Mouse (Mus musculus) intestine, embryonic 15.5 days (tissue): ENCODE results near the gene Mapk1ip1l. TPM values are rescaled to one million over a fixed set of nuclear protein-coding genes. Genes with fewer than 3 reads are reported as not detected.

Experiments
- ATAC-seq: fragments of 200-750 bp; cut with Nextera tagmentation; 2 replicates; pipeline ENCODE4 v1.8.0; 2017; ENCODE audit warnings: moderate TSS enrichment, moderate library complexity
- H3K27ac ChIP-seq: fragments of 300-500 bp; sonication (generic); 2 replicates; pipeline ENCODE4 v1.5.1; 2015; ENCODE audit warnings: mild to moderate bottlenecking, inconsistent platforms
- H3K27me3 ChIP-seq: fragments of 300-500 bp; sonication (generic); replicated peaks from 2 replicates; pipeline ENCODE4 v1.6.1; 2015; ENCODE audit warnings: inconsistent platforms
- H3K36me3 ChIP-seq: fragments of 300-500 bp; sonication (generic); 2 replicates; pipeline ENCODE4 v1.6.1; 2015; ENCODE audit warnings: inconsistent platforms
- H3K4me1 ChIP-seq: fragments of 300-500 bp; sonication (generic); replicated peaks from 2 replicates; pipeline ENCODE4 v1.6.1; 2015; ENCODE audit warnings: inconsistent platforms
- H3K4me2 ChIP-seq: fragments of 300-500 bp; sonication (generic); replicated peaks from 2 replicates; pipeline ENCODE4 v1.6.1; 2015; ENCODE audit warnings: mild to moderate bottlenecking, inconsistent platforms
- H3K4me3 ChIP-seq: fragments of 300-500 bp; sonication (generic); replicated peaks from 2 replicates; pipeline ENCODE4 v1.5.1; 2015; ENCODE audit warnings: inconsistent platforms
- H3K9ac ChIP-seq: fragments of 300-500 bp; sonication (generic); 2 replicates; pipeline ENCODE4 v1.6.1; 2015; ENCODE audit warnings: inconsistent platforms
- H3K9me3 ChIP-seq: fragments of 300-500 bp; sonication (generic); 2 replicates; pipeline ENCODE4 v1.6.1; 2016; ENCODE audit warnings: inconsistent platforms
- WGBS: fragments of 180-500 bp; shearing (Covaris S2); methylation state at CpG from one replicate; pipeline ENCODE4 v1.1.7; 2015; 5-methylcytosine and 5-hydroxymethylcytosine counted together
- polyA plus RNA-seq: library from polyadenylated mRNA; unstranded; fragments of >200 nt; fragmentation: Nextera tagmentation; extraction: Ambion mirVana; gene quantifications from 2 replicates; pipeline ENCODE4 v1.2.1, GENCODE M21; 2015

Gene Mapk1ip1l
- polyA plus RNA-seq, 1 experiment from 2014 or later = 63.4 TPM

DNA sequence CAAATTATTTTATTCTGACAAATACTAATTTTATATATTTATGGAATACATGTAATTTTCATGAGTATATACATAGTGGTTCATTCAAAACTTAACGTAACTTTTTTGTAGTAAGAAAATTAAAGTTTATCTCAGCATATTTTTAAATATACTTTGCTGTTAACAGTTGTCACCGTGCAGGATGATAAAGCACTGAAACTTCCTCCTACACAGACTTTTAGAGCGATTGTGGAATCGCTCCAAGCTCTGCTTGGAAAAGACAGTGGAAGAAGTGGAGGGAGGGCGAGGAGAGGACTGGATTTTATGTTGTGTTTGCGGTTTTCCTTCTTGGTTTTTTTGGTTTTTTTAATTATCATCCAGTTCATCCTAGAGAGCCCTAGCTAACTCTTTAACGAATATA lies 14.5 kb upstream of the Mapk1ip1l start:
- Histone ChIP-seq H3K4me2 (no peak overlapping the region), H3K27ac (no peak overlapping the region), H3K36me3 (no peaks in the 10 kb centered on the region), H3K9ac (no peak overlapping the region), H3K9me3 (no peaks in the 10 kb centered on the region), H3K4me1 (0 out of 2 replicates have a peak, but pooled peaks cover 4% of the 10 kb centered on the region), H3K4me3 (no peak overlapping the region), H3K27me3 (no peaks in the 10 kb centered on the region)
- ATAC-seq = no peak
- WGBS = 61% methylated on average over 7 of the region's 7 CpGs

DNA sequence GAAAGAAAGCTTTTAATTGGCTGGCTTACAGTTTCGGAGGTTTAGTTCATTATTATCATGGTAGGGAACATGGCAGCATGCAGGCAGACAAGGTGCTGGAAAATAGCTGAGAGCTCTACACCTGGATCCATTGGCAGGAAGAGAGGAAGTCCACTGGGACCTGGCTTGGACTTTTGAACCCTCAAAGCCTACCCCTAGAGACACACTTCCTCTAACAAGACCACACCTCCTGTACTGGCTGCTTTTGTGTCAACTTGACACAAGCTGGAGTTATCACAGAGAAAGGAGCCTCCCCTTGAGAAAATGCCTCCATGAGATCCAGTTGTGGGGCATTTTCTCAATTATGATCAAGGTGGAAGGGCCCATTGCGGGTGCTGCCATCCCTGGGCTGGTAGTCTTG lies 12.8 kb upstream of the Mapk1ip1l start:
- H3K9me3 ChIP-seq = no peaks in the 10 kb centered on the region
- no peak overlapping the region for H3K4me2 ChIP-seq
- H3K4me3 ChIP-seq = no peak overlapping the region
- peaks cover 7% of the 10 kb centered on the region; the same call in 1 of the 2 replicates for H3K36me3 ChIP-seq
- H3K27me3 ChIP-seq = no peaks in the 10 kb centered on the region
- H3K27ac ChIP-seq = no peak overlapping the region
- WGBS = 91% methylated on average over 2 of the region's 2 CpGs
- 0 out of 2 replicates have a peak, but pooled peaks cover 4% of the 10 kb centered on the region for H3K4me1 ChIP-seq
- peak; percentile 83 for ATAC-seq
- no peak overlapping the region for H3K9ac ChIP-seq

DNA sequence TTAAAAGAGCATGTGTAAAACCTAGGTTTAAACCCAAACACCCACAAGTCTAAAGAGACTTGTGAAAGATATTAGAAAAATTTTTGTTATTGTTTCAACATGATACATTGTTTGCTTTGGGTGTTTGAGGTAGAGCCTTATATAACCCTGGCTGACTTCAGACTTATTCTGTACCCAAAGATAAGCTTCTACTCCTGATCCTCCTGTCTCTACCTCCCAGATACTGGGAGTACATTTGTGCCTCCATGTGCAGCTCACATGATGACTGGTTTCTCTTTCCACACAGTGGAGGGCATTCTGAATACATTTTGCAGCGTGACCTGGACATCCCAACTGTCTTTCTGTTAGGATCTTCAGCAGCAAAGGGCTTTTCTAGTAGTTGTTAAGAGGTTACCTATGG lies 11.9 kb upstream of the Mapk1ip1l start:
- Histone ChIP-seq H3K4me2 (no peak overlapping the region), H3K27ac (no peak overlapping the region), H3K4me3 (no peak overlapping the region), H3K36me3 (peaks cover 11% of the 10 kb centered on the region; the same call in 1 of the 2 replicates), H3K9me3 (no peaks in the 10 kb centered on the region), H3K27me3 (no peaks in the 10 kb centered on the region), H3K4me1 (0 out of 2 replicates have a peak, but pooled peaks cover 4% of the 10 kb centered on the region), H3K9ac (no peak overlapping the region)
- 76% methylated on average over 1 of the region's 1 CpGs for WGBS
- no peak for ATAC-seq

DNA sequence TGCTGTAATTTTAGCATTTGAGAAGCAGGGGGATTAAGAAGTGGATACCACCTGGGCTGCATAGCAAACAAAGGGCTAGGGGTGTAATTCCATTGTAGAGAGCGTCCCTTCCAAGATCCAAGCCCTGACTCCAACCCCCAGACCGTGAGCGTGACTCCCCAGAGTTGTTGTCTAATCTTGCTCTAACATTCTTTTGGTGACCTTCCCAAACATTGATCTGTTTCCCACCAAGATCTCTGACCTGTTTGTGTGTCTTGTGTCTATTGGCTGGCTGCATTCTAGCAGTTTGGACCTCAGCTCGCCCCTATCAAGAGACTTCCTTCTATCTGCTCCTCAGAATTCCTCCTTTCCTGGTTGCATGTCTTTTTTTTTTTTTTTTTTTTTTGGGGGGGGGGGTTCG lies 11.0 kb upstream of the Mapk1ip1l start:
- 0 out of 2 replicates have a peak, but pooled peaks cover 4% of the 10 kb centered on the region for H3K4me1 ChIP-seq
- H3K27me3 ChIP-seq = no peaks in the 10 kb centered on the region
- WGBS = 82% methylated on average over 5 of the region's 5 CpGs
- peaks cover 11% of the 10 kb centered on the region; the same call in 1 of the 2 replicates for H3K36me3 ChIP-seq
- H3K9ac ChIP-seq = no peak overlapping the region
- no peak for ATAC-seq
- no peak overlapping the region for H3K4me2 ChIP-seq
- no peak overlapping the region for H3K4me3 ChIP-seq
- H3K9me3 ChIP-seq = no peaks in the 10 kb centered on the region
- no peak overlapping the region for H3K27ac ChIP-seq

DNA sequence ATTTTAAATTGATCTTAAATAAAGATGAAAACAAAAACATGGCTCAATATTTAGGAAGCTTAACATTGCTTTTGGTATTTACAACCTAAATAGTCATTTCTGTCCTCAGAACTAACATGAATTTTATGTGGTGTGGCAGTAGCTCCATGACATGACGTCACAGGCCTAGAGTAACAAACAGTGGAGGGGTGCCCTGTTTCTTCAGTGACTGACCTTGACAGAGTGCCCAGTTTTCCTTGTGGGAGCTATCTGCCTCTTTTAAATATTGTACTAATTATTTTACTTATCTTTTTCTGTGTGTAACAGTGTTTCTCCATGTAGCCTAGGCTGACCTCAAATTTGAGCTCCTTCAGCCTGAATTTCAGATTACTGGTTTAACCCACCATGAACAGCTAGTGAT lies 6.3 kb upstream of the Mapk1ip1l start:
- H3K4me3 ChIP-seq = no peak overlapping the region
- WGBS = 83% methylated on average over 1 of the region's 1 CpGs
- no peak overlapping the region for H3K27ac ChIP-seq
- no peak overlapping the region for H3K4me2 ChIP-seq
- no peak for ATAC-seq
- no peak overlapping the region for H3K9ac ChIP-seq
- H3K4me1 ChIP-seq = no peaks in the 10 kb centered on the region
- peaks cover 11% of the 10 kb centered on the region; the same call in 1 of the 2 replicates for H3K36me3 ChIP-seq
- no peaks in the 10 kb centered on the region for H3K27me3 ChIP-seq
- H3K9me3 ChIP-seq = no peaks in the 10 kb centered on the region

DNA sequence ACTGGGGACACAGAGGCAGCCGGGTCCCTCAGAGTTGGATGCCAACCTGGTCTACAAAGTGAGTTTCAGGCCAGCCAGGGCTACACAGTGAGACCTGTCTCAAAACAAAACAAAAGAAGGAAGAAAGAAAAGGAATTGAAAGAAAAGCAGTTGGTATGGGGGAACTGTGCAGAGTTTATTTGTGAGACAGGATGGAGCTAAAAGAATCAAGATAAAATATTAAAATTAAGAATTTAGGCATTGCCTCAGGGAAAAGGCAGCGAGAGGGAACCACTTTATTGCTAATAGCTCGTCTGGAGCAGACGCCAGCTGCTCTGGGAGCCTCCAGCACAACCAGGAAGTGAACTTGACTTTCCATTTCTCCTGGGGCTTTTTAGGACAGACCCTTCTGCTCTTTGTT lies 3.9 kb upstream of the Mapk1ip1l start:
- ATAC-seq = no peak
- Histone ChIP-seq H3K27me3 (no peaks in the 10 kb centered on the region), H3K9ac (no peak overlapping the region), H3K4me1 (no peaks in the 10 kb centered on the region), H3K36me3 (peaks cover 11% of the 10 kb centered on the region; the same call in 1 of the 2 replicates), H3K4me2 (no peak overlapping the region), H3K4me3 (no peak overlapping the region), H3K27ac (no peak overlapping the region), H3K9me3 (no peaks in the 10 kb centered on the region)
- 35% methylated on average over 4 of the region's 4 CpGs for WGBS

DNA sequence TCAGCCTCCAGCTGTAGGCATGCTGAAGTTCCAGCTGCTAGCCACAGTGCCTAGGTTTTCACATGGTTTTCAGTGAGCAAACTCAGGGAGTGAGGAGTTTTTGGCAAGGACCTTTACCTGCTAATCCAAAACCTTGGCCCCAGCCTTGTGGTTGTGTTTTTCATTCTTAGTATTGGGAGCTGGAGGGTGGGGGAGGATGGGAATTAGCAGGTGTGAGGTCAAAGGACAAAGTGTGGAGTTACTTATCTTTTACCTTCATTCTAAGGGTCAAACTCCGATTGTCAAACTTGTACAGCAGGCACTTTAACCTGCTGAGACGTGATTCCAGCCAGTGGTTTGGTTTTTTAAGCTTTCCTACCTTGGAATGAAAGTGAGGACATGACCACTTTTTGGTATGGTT lies 1.8 kb upstream of the Mapk1ip1l start:
- peak overlapping the region; percentile 3; the same call in 1 of the 2 replicates for H3K27ac ChIP-seq
- H3K4me1 ChIP-seq = peaks cover 9% of the 10 kb centered on the region; the same call in 1 of the 2 replicates
- H3K9ac ChIP-seq = no peak overlapping the region
- ATAC-seq = peak; percentile 70
- no peaks in the 10 kb centered on the region for H3K36me3 ChIP-seq
- H3K27me3 ChIP-seq = no peaks in the 10 kb centered on the region
- no peak overlapping the region for H3K4me3 ChIP-seq
- 52% methylated on average over 2 of the region's 2 CpGs for WGBS
- no peaks in the 10 kb centered on the region for H3K9me3 ChIP-seq
- 0 out of 2 replicates have a peak overlapping the region, but pooled peaks have one; percentile 9 for H3K4me2 ChIP-seq

DNA sequence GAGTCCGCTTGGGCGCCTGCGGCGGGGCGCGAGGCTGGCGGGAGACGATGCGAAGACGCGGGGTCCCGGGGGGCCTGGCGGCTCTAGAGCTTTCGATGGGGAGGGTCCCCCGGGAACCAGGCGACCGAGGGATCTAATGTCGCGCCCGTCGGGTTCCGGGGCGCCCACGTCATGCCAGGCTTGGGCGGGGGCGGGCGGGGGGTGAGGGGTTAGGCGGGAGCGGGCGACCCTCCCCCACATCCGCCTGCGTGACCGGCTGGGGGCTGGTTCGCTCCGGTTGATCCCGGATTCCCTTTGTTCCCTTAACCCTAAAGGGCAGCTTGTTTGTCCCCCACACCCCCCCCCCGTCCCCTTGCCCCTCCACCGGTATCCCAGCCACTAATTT lies 334 bp downstream of the Mapk1ip1l start:
- Histone ChIP-seq H3K36me3 (no peaks in the 10 kb centered on the region), H3K9me3 (no peaks in the 10 kb centered on the region), H3K4me3 (peak overlapping the region; percentile 74), H3K27me3 (no peaks in the 10 kb centered on the region), H3K9ac (peak overlapping the region; percentile 88), H3K4me2 (peak overlapping the region; percentile 61), H3K27ac (peak overlapping the region; percentile 90), H3K4me1 (peaks cover 12% of the 10 kb centered on the region; the same call in 1 of the 2 replicates)
- WGBS = 0% methylated on average over 36 of the region's 38 CpGs
- peak; percentile 71 for ATAC-seq

DNA sequence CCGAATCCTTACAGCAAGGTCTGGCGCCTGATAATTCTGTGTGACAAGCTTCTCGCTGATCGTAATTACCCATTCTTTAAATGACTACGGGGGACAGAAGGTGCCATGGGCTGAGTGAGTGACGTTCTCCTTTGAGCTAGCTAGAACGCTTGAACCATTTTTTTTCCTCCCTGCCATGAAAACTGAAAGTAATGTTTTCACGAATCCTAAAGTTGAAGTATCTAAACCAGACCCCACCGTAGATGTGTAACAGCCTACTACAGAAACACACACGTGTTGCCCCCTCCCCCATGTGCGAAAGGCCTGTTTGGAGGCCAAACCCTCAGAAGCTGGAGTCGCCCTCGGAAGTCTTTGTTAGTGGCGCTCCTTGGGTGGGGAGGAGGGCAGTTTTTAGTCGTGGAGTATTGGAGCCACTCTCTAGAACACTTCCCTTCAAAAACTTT lies 774 bp downstream of the Mapk1ip1l start:
- under 1% methylated on average over 15 of the region's 15 CpGs for WGBS

DNA sequence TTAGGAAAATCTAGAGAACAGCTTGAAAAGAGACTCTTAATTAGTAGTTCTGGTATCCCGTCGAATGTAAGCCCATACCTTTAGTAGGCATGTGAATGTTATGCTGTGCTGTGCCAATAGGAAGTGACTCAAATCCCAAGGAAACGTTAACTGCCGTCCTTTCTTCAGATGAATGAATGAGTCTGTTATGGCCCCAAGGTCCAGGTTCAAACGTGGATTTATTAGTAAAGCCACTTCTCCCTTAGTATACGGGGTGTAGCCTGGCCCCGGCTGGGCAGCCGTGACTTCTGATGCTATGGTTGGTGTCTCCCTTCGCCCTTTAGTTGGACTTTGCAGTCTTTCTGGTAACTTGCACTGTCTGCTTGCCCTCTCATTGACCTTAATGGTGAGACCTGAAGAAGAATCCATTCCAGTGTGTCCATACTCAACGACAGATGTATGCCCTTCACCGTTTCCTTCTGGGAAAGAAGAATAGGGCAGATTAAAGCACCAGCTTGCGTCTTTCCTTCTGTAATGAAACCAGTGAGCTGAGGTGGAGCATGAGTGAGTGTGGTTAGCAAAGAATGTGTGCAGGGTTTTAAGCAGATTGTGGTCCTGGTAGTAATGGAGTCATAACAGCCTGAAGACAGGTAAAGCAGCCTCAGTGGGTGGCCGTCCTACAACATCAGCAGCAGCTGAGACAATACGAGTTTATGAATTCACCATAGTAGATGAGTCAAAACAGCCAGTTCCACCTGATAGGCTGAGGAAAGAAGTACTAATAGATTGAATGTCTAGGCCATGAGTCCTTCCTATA lies 5.0 kb downstream of the Mapk1ip1l start:
- H3K4me2 ChIP-seq = no peak overlapping the region
- no peaks in the 10 kb centered on the region for H3K9me3 ChIP-seq
- 0 out of 2 replicates have a peak, but pooled peaks cover 3% of the 10 kb centered on the region for H3K36me3 ChIP-seq
- H3K27ac ChIP-seq = no peak overlapping the region; the same call in 1 of the 2 replicates
- no peak overlapping the region for H3K4me3 ChIP-seq
- no peak for ATAC-seq
- 76% methylated on average over 14 of the region's 14 CpGs for WGBS
- H3K27me3 ChIP-seq = no peaks in the 10 kb centered on the region
- H3K4me1 ChIP-seq = peaks cover 16% of the 10 kb centered on the region
- H3K9ac ChIP-seq = no peak overlapping the region

More for the DNA sequence above, 774 bp downstream of the Mapk1ip1l start:
- Histone ChIP-seq H3K36me3 (no peaks in the 10 kb centered on the region), H3K9me3 (no peaks in the 10 kb centered on the region), H3K4me1 (peaks cover 12% of the 10 kb centered on the region; the same call in 1 of the 2 replicates), H3K27ac (peak overlapping the region; percentile 90), H3K9ac (peak overlapping the region; percentile 88), H3K4me2 (peak overlapping the region; percentile 61), H3K4me3 (peak overlapping the region; percentile 74), H3K27me3 (no peaks in the 10 kb centered on the region)
- peak; percentile 22 for ATAC-seq

DNA sequence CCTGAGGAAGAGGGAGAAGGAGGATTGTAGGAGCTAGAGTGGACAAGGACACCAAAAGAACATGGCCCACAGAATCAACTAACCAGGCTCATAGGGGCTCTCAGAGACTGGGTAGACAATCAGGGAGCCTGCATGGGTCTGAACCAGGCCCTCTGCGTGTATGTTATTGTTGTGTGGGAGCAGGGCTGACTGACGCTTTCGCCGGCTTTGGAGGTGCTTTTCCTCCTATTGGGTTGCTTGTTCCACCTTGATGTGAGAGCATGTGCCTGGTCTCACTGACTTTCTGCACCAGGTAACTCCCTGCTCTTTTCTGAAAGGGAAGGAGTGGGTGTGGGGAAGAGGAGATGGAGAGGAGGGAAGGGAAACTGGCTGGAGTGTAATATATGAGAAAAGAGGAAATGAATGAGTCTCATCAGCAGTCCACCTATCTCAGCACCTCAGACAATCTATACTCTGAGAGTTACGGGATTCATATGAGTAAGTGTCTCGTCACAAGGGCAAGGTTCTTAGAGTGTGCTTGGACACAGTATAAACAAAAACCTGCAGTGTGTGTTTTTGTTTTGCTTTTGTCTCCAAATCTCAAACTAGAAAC lies 6.8 kb downstream of the Mapk1ip1l start:
- H3K4me2 ChIP-seq = no peak overlapping the region
- H3K9ac ChIP-seq = no peak overlapping the region
- H3K4me3 ChIP-seq = no peak overlapping the region
- 87% methylated on average over 6 of the region's 6 CpGs for WGBS
- H3K4me1 ChIP-seq = peaks cover 13% of the 10 kb centered on the region
- no peak overlapping the region for H3K27ac ChIP-seq
- H3K9me3 ChIP-seq = no peaks in the 10 kb centered on the region
- ATAC-seq = no peak
- H3K36me3 ChIP-seq = peaks cover 3% of the 10 kb centered on the region; the same call in 1 of the 2 replicates
- H3K27me3 ChIP-seq = no peaks in the 10 kb centered on the region

DNA sequence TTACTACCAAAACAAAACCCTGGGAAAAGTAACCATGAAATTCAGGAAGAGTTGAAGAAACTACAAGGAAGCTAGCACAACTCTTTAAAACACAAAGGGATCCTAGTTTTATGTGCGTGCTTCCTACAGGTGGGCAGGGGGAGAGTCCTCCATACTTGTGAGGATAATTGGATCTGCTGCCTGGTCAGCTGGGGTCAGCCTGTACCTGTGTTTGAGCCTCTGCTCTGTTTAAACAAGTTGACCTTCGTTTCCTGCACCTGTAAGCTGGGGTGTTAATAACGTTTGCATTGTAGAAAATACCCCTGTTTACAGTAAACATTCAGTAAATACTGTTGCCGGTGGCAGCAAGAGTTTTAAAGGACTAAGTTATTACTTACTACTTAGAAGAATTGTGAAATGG lies 7.9 kb downstream of the Mapk1ip1l start:
- Histone ChIP-seq H3K27ac (no peak overlapping the region), H3K4me1 (peaks cover 7% of the 10 kb centered on the region; the same call in 1 of the 2 replicates), H3K4me3 (no peak overlapping the region), H3K9me3 (no peaks in the 10 kb centered on the region), H3K36me3 (peaks cover 12% of the 10 kb centered on the region), H3K9ac (no peak overlapping the region), H3K27me3 (no peaks in the 10 kb centered on the region), H3K4me2 (no peak overlapping the region)
- ATAC-seq = no peak
- 70% methylated on average over 4 of the region's 4 CpGs for WGBS
